ENCODE assay signal across 9 mouse cellular contexts in the genomic region with DNA sequence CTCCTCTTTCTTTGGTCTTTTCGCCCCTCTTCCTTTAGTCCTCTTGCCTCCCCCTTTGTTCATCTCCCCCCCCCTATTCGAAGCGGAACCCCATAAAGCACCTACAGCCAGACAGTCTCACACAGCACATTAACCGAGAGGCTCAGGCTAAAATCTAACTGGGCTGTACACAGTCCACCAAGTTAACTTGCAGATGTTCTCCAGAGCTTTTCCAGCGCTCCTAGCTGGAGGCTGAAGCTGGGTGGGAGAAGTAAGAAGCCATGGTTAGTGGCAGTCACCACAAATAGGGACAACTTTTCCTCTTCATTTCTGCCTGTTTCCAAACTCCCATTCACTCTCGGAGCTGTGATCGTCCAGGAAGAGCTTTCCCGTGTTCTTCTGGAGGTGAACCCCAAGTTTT. TPM values are rescaled to one million over a fixed set of nuclear protein-coding genes. Genes with fewer than 3 reads are reported as not detected.
DNase-seq lines count a peak whose midpoint lies in the region; ATAC-seq lines count a peak whose summit lies in the region.
"Had no signal": no experiment of that assay in that cellular context is flagged by ENCODE, and none has a peak within 500 bp of the region (broad histone marks: within the 10 kb centered on the region; RNA-seq: fewer than 3 reads in every experiment).

No protein-coding gene starts in this region.

- H3K27ac ChIP-seq in forebrain, embryonic 13.5 days = no peak overlapping the region
- H3K27ac ChIP-seq in neural tube, embryonic 11.5 days (ENCODE audit: low read depth, low read length) = no peak overlapping the region

- peak overlapping the region; percentile 49 for H3K4me3 ChIP-seq in forebrain, embryonic 13.5 days
- peak overlapping the region; percentile 31 for H3K4me3 ChIP-seq in neural tube, embryonic 11.5 days (ENCODE audit: low read depth, low read length)

- WGBS in forebrain, embryonic 13.5 days = 1% methylated on average over 8 of the region's 8 CpGs
- WGBS in neural tube, embryonic 11.5 days = 1% methylated on average over 8 of the region's 8 CpGs

- peak; percentile 18 for DNase-seq in kidney, adult 11 months
- no peak for DNase-seq in kidney, postnatal 14 days
- DNase-seq in kidney, postnatal 10 days = peak; percentile 15
- DNase-seq in neural tube, embryonic 11.5 days (ENCODE audit: low spot score) = peak; percentile 34
- DNase-seq in adrenal gland, adult 18-20 months (ENCODE audit: low spot score in 2 of 2) = no peak
- no peak for DNase-seq in cerebellum, postnatal 36 days
- DNase-seq in gastrocnemius, postnatal 25 days = no peak
- DNase-seq: cerebellum, adult 9-10 months had no signal

- no peaks in the 10 kb centered on the region for H3K36me3 ChIP-seq in forebrain, embryonic 13.5 days (ENCODE audit: poor library complexity, severe bottlenecking)
- H3K36me3 ChIP-seq in neural tube, embryonic 11.5 days (ENCODE audit: control insufficient read depth, insufficient read depth, low read length) = no peaks in the 10 kb centered on the region

- ATAC-seq in forebrain, embryonic 13.5 days = no peak
- ATAC-seq in neural tube, embryonic 11.5 days (ENCODE audit: insufficient read depth, low FRiP score, low TSS enrichment) = 0 out of 2 replicates have a peak, but pooled peaks have one; percentile 25

- no peaks in the 10 kb centered on the region for H3K9me3 ChIP-seq in forebrain, embryonic 13.5 days (replicated peaks)
- H3K9me3 ChIP-seq in neural tube, embryonic 11.5 days (ENCODE audit: control insufficient read depth, low read length) = no peaks in the 10 kb centered on the region

- H3K9ac ChIP-seq in forebrain, embryonic 13.5 days = peak overlapping the region; percentile 55; the same call in 1 of the 2 replicates
- H3K9ac ChIP-seq in neural tube, embryonic 11.5 days (ENCODE audit: low read length) = peak overlapping the region; percentile 0; the same call in 1 of the 2 replicates

- peaks cover 34% of the 10 kb centered on the region for H3K4me1 ChIP-seq in forebrain, embryonic 13.5 days
- peaks cover 5% of the 10 kb centered on the region; the same call in 1 of the 2 replicates for H3K4me1 ChIP-seq in neural tube, embryonic 11.5 days (ENCODE audit: control insufficient read depth, insufficient read depth, low read length)

- peaks cover 34% of the 10 kb centered on the region for H3K27me3 ChIP-seq in forebrain, embryonic 13.5 days
- peaks cover 15% of the 10 kb centered on the region for H3K27me3 ChIP-seq in neural tube, embryonic 11.5 days (ENCODE audit: control insufficient read depth, insufficient read depth, low read length)

- peak overlapping the region; percentile 92 for H3K4me2 ChIP-seq in forebrain, embryonic 13.5 days
- H3K4me2 ChIP-seq in neural tube, embryonic 11.5 days (ENCODE audit: low read depth) = peak overlapping the region; percentile 87

RNA-seq across cellular contexts. Expression of gene Dkk2, which starts 0.4 kb away (rescaled TPM):
- 1.9 and 2.1 TPM in 2 replicates for polyA plus RNA-seq in forebrain, embryonic 13.5 days (2015; fragmentation: Nextera tagmentation; extraction: Ambion mirVana)
- 6.6 and 7.3 TPM in 2 replicates for polyA plus RNA-seq in neural tube, embryonic 11.5 days (2014; fragmentation: Nextera tagmentation; extraction: Ambion mirVana)
- 1 to 10 TPM; 3.6 to 3.9 TPM for total RNA-seq in adrenal gland, adult 18-20 months (2021)
- total RNA-seq in gastrocnemius, postnatal 25 days (2021) = 1 to 10 TPM; 2.0 to 4.9 TPM

Comparison
In these comparisons a context has a peak if more than half of its experiments do, and no peak if none do; other contexts are left out.
1. DNase-seq: peak in kidney, adult 11 months (single experiment), kidney, postnatal 10 days (single experiment) and neural tube, embryonic 11.5 days (single experiment); none in kidney, postnatal 14 days (single experiment), adrenal gland, adult 18-20 months (0 of 2), cerebellum, postnatal 36 days (0 of 2) and gastrocnemius, postnatal 25 days (single experiment).